Mouse (Mus musculus): ENCODE results near the gene Ugt1a10. TPM values are rescaled to one million over a fixed set of nuclear protein-coding genes. Genes with fewer than 3 reads are reported as not detected.

Gene Ugt1a10
- polyA plus RNA-seq, 1 experiment from 2014 or later, result not detected

GRCm38 (mm10) chr1:88262255-88262654, 207.1 kb downstream of the Ugt1a10 start:
- no peak for ATAC-seq (ENCODE audit: low FRiP score, low read depth)
- Histone ChIP-seq H3K27ac (replicated peaks) (no peak overlapping the region), H3K4me1 (replicated peaks) (no peaks in the 10 kb centered on the region), H3K9ac (no peak overlapping the region), H3K36me3 (peaks cover 59% of the 10 kb centered on the region), H3K9me3 (no peaks in the 10 kb centered on the region), H3K4me2 (no peak overlapping the region), H3K4me3 (no peak overlapping the region), H3K27me3 (no peaks in the 10 kb centered on the region)
- WGBS, result 78% methylated on average over 4 of the region's 4 CpGs

GRCm38 (mm10) chr1:88262961-88263360, 207.8 kb downstream of the Ugt1a10 start:
- no peaks in the 10 kb centered on the region for H3K9me3 ChIP-seq
- 75% methylated on average over 6 of the region's 6 CpGs for WGBS
- H3K4me1 ChIP-seq (replicated peaks), result no peaks in the 10 kb centered on the region
- no peaks in the 10 kb centered on the region for H3K27me3 ChIP-seq
- no peak for ATAC-seq (ENCODE audit: low FRiP score, low read depth)
- H3K36me3 ChIP-seq, result peaks cover 66% of the 10 kb centered on the region
- no peak overlapping the region for H3K27ac ChIP-seq (replicated peaks)
- H3K9ac ChIP-seq, result no peak overlapping the region
- H3K4me3 ChIP-seq, result no peak overlapping the region
- H3K4me2 ChIP-seq, result no peak overlapping the region

GRCm38 (mm10) chr1:88263778-88264177, 208.6 kb downstream of the Ugt1a10 start:
- no peaks in the 10 kb centered on the region for H3K4me1 ChIP-seq (replicated peaks)
- H3K27me3 ChIP-seq, result no peaks in the 10 kb centered on the region
- no peaks in the 10 kb centered on the region for H3K9me3 ChIP-seq
- H3K4me3 ChIP-seq, result no peak overlapping the region
- no peak overlapping the region for H3K9ac ChIP-seq
- peaks cover 74% of the 10 kb centered on the region for H3K36me3 ChIP-seq
- 92% methylated on average over 5 of the region's 5 CpGs for WGBS
- no peak for ATAC-seq (ENCODE audit: low FRiP score, low read depth)
- no peak overlapping the region for H3K4me2 ChIP-seq
- no peak overlapping the region for H3K27ac ChIP-seq (replicated peaks)

- no peak overlapping the region for H3K4me2 ChIP-seq
- peaks cover 80% of the 10 kb centered on the region for H3K36me3 ChIP-seq
- 91% methylated on average over 7 of the region's 7 CpGs for WGBS
- H3K9ac ChIP-seq, result no peak overlapping the region
- H3K27ac ChIP-seq (replicated peaks), result no peak overlapping the region
- H3K9me3 ChIP-seq, result no peaks in the 10 kb centered on the region
- H3K4me3 ChIP-seq, result no peak overlapping the region
- ATAC-seq (ENCODE audit: low FRiP score, low read depth), result no peak
- no peaks in the 10 kb centered on the region for H3K27me3 ChIP-seq
- H3K4me1 ChIP-seq (replicated peaks), result no peaks in the 10 kb centered on the region
These were observed 209.2 kb downstream of the Ugt1a10 start for GRCm38 (mm10) chr1:88264237-88264868.

GRCm38 (mm10) chr1:88264869-88265240, 209.7 kb downstream of the Ugt1a10 start:
- WGBS, result 76% methylated on average over 4 of the region's 4 CpGs
- Histone ChIP-seq H3K4me2 (no peak overlapping the region), H3K4me3 (no peak overlapping the region), H3K4me1 (replicated peaks) (no peaks in the 10 kb centered on the region), H3K36me3 (peaks cover 85% of the 10 kb centered on the region), H3K9me3 (no peaks in the 10 kb centered on the region), H3K27me3 (no peaks in the 10 kb centered on the region), H3K27ac (replicated peaks) (no peak overlapping the region), H3K9ac (no peak overlapping the region)
- ATAC-seq (ENCODE audit: low FRiP score, low read depth), result no peak

GRCm38 (mm10) chr1:88266123-88266522, 210.9 kb downstream of the Ugt1a10 start:
- no peaks in the 10 kb centered on the region for H3K27me3 ChIP-seq
- no peak overlapping the region for H3K4me3 ChIP-seq
- H3K27ac ChIP-seq (replicated peaks), result no peak overlapping the region
- 88% methylated on average over 13 of the region's 13 CpGs for WGBS
- no peak overlapping the region for H3K4me2 ChIP-seq
- ATAC-seq (ENCODE audit: low FRiP score, low read depth), result no peak
- no peaks in the 10 kb centered on the region for H3K4me1 ChIP-seq (replicated peaks)
- no peaks in the 10 kb centered on the region for H3K9me3 ChIP-seq
- no peak overlapping the region for H3K9ac ChIP-seq
- peaks cover 82% of the 10 kb centered on the region for H3K36me3 ChIP-seq

- Histone ChIP-seq H3K27ac (replicated peaks) (no peak overlapping the region), H3K4me2 (no peak overlapping the region), H3K27me3 (no peaks in the 10 kb centered on the region), H3K9ac (no peak overlapping the region), H3K4me1 (replicated peaks) (no peaks in the 10 kb centered on the region), H3K9me3 (no peaks in the 10 kb centered on the region), H3K36me3 (peaks cover 76% of the 10 kb centered on the region), H3K4me3 (no peak overlapping the region)
- WGBS, result 95% methylated on average over 6 of the region's 6 CpGs
- ATAC-seq (ENCODE audit: low FRiP score, low read depth), result 0 out of 2 replicates have a peak, but pooled peaks have one; percentile 1
These were observed 212.3 kb downstream of the Ugt1a10 start for GRCm38 (mm10) chr1:88267489-88267888.

GRCm38 (mm10) chr1:88268070-88268469, 212.9 kb downstream of the Ugt1a10 start:
- Histone ChIP-seq H3K4me3 (no peak overlapping the region), H3K4me1 (replicated peaks) (no peaks in the 10 kb centered on the region), H3K9me3 (no peaks in the 10 kb centered on the region), H3K4me2 (no peak overlapping the region), H3K36me3 (peaks cover 74% of the 10 kb centered on the region), H3K27me3 (no peaks in the 10 kb centered on the region), H3K9ac (no peak overlapping the region), H3K27ac (replicated peaks) (no peak overlapping the region)
- ATAC-seq (ENCODE audit: low FRiP score, low read depth), result no peak
- WGBS, result 87% methylated on average over 6 of the region's 6 CpGs

Small RNA genes within 50 kb of the gene (microRNA-seq; reads per million reads assigned to microRNA genes)
- not detected for gene Gm25198

Other genes with a start within 250 kb of the Ugt1a10 start
- gene Dgkd, start 202.1 kb upstream of the Ugt1a10 start, polyA plus RNA-seq (2015; fragmentation: Nextera tagmentation; extraction: Ambion mirVana), result 44.0 and 47.6 TPM in 2 replicates
- 21.1 and 21.9 TPM in 2 replicates for gene Usp40, start 46.8 kb upstream of the Ugt1a10 start, polyA plus RNA-seq (2015; fragmentation: Nextera tagmentation; extraction: Ambion mirVana)
- gene Ugt1a9, start 15.4 kb downstream of the Ugt1a10 start, polyA plus RNA-seq (2015; fragmentation: Nextera tagmentation; extraction: Ambion mirVana), result not detected in 2 replicates
- gene Ugt1a8, start 32.4 kb downstream of the Ugt1a10 start, polyA plus RNA-seq (2015; fragmentation: Nextera tagmentation; extraction: Ambion mirVana), result not detected in 2 replicates
- gene Ugt1a7c, start 39.7 kb downstream of the Ugt1a10 start, polyA plus RNA-seq (2015; fragmentation: Nextera tagmentation; extraction: Ambion mirVana), result 1.2 and 1.5 TPM in 2 replicates
- gene Ugt1a6b, start 47.9 kb downstream of the Ugt1a10 start, polyA plus RNA-seq (2015; fragmentation: Nextera tagmentation; extraction: Ambion mirVana), result 1.8 and 2.6 TPM in 2 replicates
- 3.7 and 3.8 TPM in 2 replicates for gene Ugt1a6a, start 79.4 kb downstream of the Ugt1a10 start, polyA plus RNA-seq (2015; fragmentation: Nextera tagmentation; extraction: Ambion mirVana)
- not detected in 2 replicates for gene Ugt1a5, start 110.6 kb downstream of the Ugt1a10 start, polyA plus RNA-seq (2015; fragmentation: Nextera tagmentation; extraction: Ambion mirVana)
- gene Ugt1a2, start 145.2 kb downstream of the Ugt1a10 start, polyA plus RNA-seq (2015; fragmentation: Nextera tagmentation; extraction: Ambion mirVana), result not detected in 2 replicates
- gene Dnajb3, start 150.4 kb downstream of the Ugt1a10 start, polyA plus RNA-seq (2015; fragmentation: Nextera tagmentation; extraction: Ambion mirVana), result 13.2 and 13.5 TPM in 2 replicates
- not detected in 2 replicates for gene Ugt1a1, start 156.6 kb downstream of the Ugt1a10 start, polyA plus RNA-seq (2015; fragmentation: Nextera tagmentation; extraction: Ambion mirVana)
- 0.57 and 0.76 TPM in 2 replicates for gene Mroh2a, start 171.6 kb downstream of the Ugt1a10 start, polyA plus RNA-seq (2015; fragmentation: Nextera tagmentation; extraction: Ambion mirVana)
- 77.9 and 81.6 TPM in 2 replicates for gene Hjurp, start 222.2 kb downstream of the Ugt1a10 start, polyA plus RNA-seq (2015; fragmentation: Nextera tagmentation; extraction: Ambion mirVana)
- 0.06 and 0.08 TPM in 2 replicates for gene Trpm8, start 222.3 kb downstream of the Ugt1a10 start, polyA plus RNA-seq (2015; fragmentation: Nextera tagmentation; extraction: Ambion mirVana)